Mouse (Mus musculus) frontal cortex, postnatal 14 days (tissue): ENCODE measurements around the gene Fam184a.

ENCODE experiments used
- DNase-seq, 2 experiments: peaks; one replicate each; pipeline ENCODE4 v3.0.0; 2022; ENCODE audit warnings: low spot score in 2 of 2

Fam184a gene

GRCm38 (mm10) chr10:53598821-53599220, 152.1 kb downstream of the Fam184a start:
- DNase-seq: no peak

- DNase-seq: peak in 1 of 2 experiments; percentile 26
Measured at GRCm38 (mm10) chr10:53597121-53597881, 153.6 kb downstream of the Fam184a start.

- DNase-seq: peak; percentile 95
Measured at GRCm38 (mm10) chr10:53596677-53597120, 154.2 kb downstream of the Fam184a start, which contains the start of gene Asf1a. Gene Asf1a, plus strand, starts transcription at chr10:53596757.

GRCm38 (mm10) chr10:53595744-53596676, 154.9 kb downstream of the Fam184a start:
- DNase-seq: peak in 1 of 2 experiments; percentile 72

GRCm38 (mm10) chr10:53585777-53586176, 165.1 kb downstream of the Fam184a start:
- DNase-seq: no peak
